Mouse (Mus musculus): ENCODE measurements around the gene Gm26620.

Gene Gm26620

DNA sequence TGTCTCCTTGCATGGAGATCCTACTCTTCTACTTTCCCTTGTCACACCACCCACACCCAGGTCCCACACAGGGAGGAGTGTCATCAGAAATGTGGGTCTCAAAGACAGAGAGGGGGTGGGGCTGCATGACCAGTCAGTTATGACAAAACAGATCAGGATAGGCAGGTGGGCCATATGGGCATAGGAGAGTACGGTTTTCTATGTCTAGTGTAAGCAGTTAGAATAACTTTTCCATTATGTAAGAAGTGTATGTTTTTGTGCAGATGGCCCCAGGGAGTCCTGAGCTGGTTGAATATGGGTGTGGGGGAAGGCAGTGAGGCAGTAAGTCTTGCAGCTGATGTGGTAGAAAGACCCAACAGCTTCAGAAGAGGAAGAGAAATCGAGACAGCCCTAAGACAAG is 43.6 kb downstream of the Gm26620 start:
- Histone ChIP-seq H3K27me3 (ENCODE audit: insufficient read depth, low read length) (no peaks in the 10 kb centered on the region), H3K4me3 (replicated peaks; ENCODE audit: low read length) (no peak overlapping the region), H3K4me1 (replicated peaks; ENCODE audit: low read depth, low read length) (peaks cover 4% of the 10 kb centered on the region; the same call in 1 of the 2 replicates), H3K36me3 (ENCODE audit: insufficient read depth, low read length) (no peaks in the 10 kb centered on the region), H3K9me3 (ENCODE audit: low read length) (no peaks in the 10 kb centered on the region)
- TF ChIP-seq CTCF (conservative IDR thresholded peaks at IDR 0.05; ENCODE audit: low read length) = no peak
- TF ChIP-seq POU5F1 (IDR thresholded peaks at IDR 0.05; ENCODE audit: borderline replicate concordance, low read length) = no peak
- no peak for TF ChIP-seq NANOG (IDR thresholded peaks at IDR 0.05; ENCODE audit: borderline replicate concordance, low read length)

GRCm38 (mm10) chr1:170929245-170929644 is 44.4 kb downstream of the Gm26620 start:
- no peak for TF ChIP-seq NANOG (IDR thresholded peaks at IDR 0.05; ENCODE audit: borderline replicate concordance, low read length)
- no peak for TF ChIP-seq CTCF (conservative IDR thresholded peaks at IDR 0.05; ENCODE audit: low read length)
- TF ChIP-seq POU5F1 (IDR thresholded peaks at IDR 0.05; ENCODE audit: borderline replicate concordance, low read length) = no peak
- no peaks in the 10 kb centered on the region for H3K9me3 ChIP-seq (ENCODE audit: low read length)

GRCm38 (mm10) chr1:170932043-170932442 is 47.2 kb downstream of the Gm26620 start:
- Histone ChIP-seq H3K9me3 (ENCODE audit: low read length) (no peaks in the 10 kb centered on the region), H3K4me1 (replicated peaks; ENCODE audit: low read depth, low read length) (peaks cover 6% of the 10 kb centered on the region), H3K27me3 (ENCODE audit: insufficient read depth, low read length) (no peaks in the 10 kb centered on the region), H3K4me3 (replicated peaks; ENCODE audit: low read length) (no peak overlapping the region), H3K36me3 (ENCODE audit: insufficient read depth, low read length) (no peaks in the 10 kb centered on the region)
- TF ChIP-seq CTCF (conservative IDR thresholded peaks at IDR 0.05; ENCODE audit: low read length) (no peak), POU5F1 (IDR thresholded peaks at IDR 0.05; ENCODE audit: borderline replicate concordance, low read length) (no peak), NANOG (IDR thresholded peaks at IDR 0.05; ENCODE audit: borderline replicate concordance, low read length) (no peak)

More at GRCm38 (mm10) chr1:170929245-170929644, 44.4 kb downstream of the Gm26620 start:
- no peaks in the 10 kb centered on the region for H3K27me3 ChIP-seq (ENCODE audit: insufficient read depth, low read length)
- no peaks in the 10 kb centered on the region for H3K36me3 ChIP-seq (ENCODE audit: insufficient read depth, low read length)
- no peak overlapping the region for H3K4me3 ChIP-seq (replicated peaks; ENCODE audit: low read length)
- peaks cover 6% of the 10 kb centered on the region for H3K4me1 ChIP-seq (replicated peaks; ENCODE audit: low read depth, low read length)

GRCm38 (mm10) chr1:170933386-170933920 is 48.6 kb downstream of the Gm26620 start:
- no peaks in the 10 kb centered on the region for H3K36me3 ChIP-seq (ENCODE audit: insufficient read depth, low read length)
- no peak overlapping the region for H3K4me3 ChIP-seq (replicated peaks; ENCODE audit: low read length)
- peaks cover 6% of the 10 kb centered on the region for H3K4me1 ChIP-seq (replicated peaks; ENCODE audit: low read depth, low read length)
- no peaks in the 10 kb centered on the region for H3K9me3 ChIP-seq (ENCODE audit: low read length)
- TF ChIP-seq CTCF (conservative IDR thresholded peaks at IDR 0.05; ENCODE audit: low read length) = no peak
- TF ChIP-seq POU5F1 (IDR thresholded peaks at IDR 0.05; ENCODE audit: borderline replicate concordance, low read length) = no peak
- TF ChIP-seq NANOG (IDR thresholded peaks at IDR 0.05; ENCODE audit: borderline replicate concordance, low read length) = no peak
- no peaks in the 10 kb centered on the region for H3K27me3 ChIP-seq (ENCODE audit: insufficient read depth, low read length)

DNA sequence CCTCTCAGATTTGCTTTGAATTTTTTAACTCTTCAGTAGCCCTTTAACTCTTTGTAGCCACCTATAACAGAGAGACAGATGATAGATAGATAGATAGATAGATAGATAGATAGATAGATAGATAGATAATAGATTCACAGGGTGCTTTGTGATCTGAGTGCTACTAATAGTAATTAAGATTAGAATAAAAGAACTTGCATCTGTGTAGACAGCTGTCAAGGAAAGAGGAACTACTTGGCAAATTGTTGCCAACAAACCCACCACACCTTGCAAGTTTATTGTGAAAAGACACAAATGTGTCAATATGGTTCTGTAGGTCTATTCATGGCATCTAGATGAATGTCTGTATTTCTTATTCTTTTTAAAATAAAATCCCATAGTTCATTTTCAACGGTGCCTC is 49.1 kb downstream of the Gm26620 start:
- no peak for TF ChIP-seq POU5F1 (IDR thresholded peaks at IDR 0.05; ENCODE audit: borderline replicate concordance, low read length)
- H3K4me1 ChIP-seq (replicated peaks; ENCODE audit: low read depth, low read length) = peaks cover 6% of the 10 kb centered on the region

GRCm38 (mm10) chr1:170934383-170934782 is 49.5 kb downstream of the Gm26620 start:
- H3K4me1 ChIP-seq (replicated peaks; ENCODE audit: low read depth, low read length) = peaks cover 6% of the 10 kb centered on the region
- no peaks in the 10 kb centered on the region for H3K27me3 ChIP-seq (ENCODE audit: insufficient read depth, low read length)
- no peaks in the 10 kb centered on the region for H3K36me3 ChIP-seq (ENCODE audit: insufficient read depth, low read length)
- TF ChIP-seq NANOG (IDR thresholded peaks at IDR 0.05; ENCODE audit: borderline replicate concordance, low read length) (no peak), CTCF (conservative IDR thresholded peaks at IDR 0.05; ENCODE audit: low read length) (no peak), POU5F1 (IDR thresholded peaks at IDR 0.05; ENCODE audit: borderline replicate concordance, low read length) (no peak)
- H3K4me3 ChIP-seq (replicated peaks; ENCODE audit: low read length) = no peak overlapping the region
- no peaks in the 10 kb centered on the region for H3K9me3 ChIP-seq (ENCODE audit: low read length)

More for the DNA sequence above, 49.1 kb downstream of the Gm26620 start:
- H3K27me3 ChIP-seq (ENCODE audit: insufficient read depth, low read length) = no peaks in the 10 kb centered on the region
- no peak overlapping the region for H3K4me3 ChIP-seq (replicated peaks; ENCODE audit: low read length)
- H3K9me3 ChIP-seq (ENCODE audit: low read length) = no peaks in the 10 kb centered on the region
- H3K36me3 ChIP-seq (ENCODE audit: insufficient read depth, low read length) = no peaks in the 10 kb centered on the region

Data from E14TG2a.4 (cell line).